Mouse (Mus musculus) kidney, adult 2 months (tissue): Measurements from ENCODE around the gene Hist1h2ba.
A peak's percentile ranks its signal among the peaks of the same experiment; 100 is the strongest.

Experiments
- CTCF ChIP-seq: fragments of 200-500 bp; conservative IDR thresholded peaks from 2 replicates; pipeline ENCODE4 v1.5.1; 2011; ENCODE audit warnings: low read depth, mild to moderate bottlenecking, control low read depth, low read length, moderate library complexity, mixed read lengths; ENCODE audit not compliant: insufficient read depth, insufficient read length
- POLR2A ChIP-seq: fragments of 200-500 bp; IDR thresholded peaks from one replicate; pipeline ENCODE4 v1.6.1; 2011; ENCODE audit warnings: low read depth, low read length, control low read depth

DNA sequence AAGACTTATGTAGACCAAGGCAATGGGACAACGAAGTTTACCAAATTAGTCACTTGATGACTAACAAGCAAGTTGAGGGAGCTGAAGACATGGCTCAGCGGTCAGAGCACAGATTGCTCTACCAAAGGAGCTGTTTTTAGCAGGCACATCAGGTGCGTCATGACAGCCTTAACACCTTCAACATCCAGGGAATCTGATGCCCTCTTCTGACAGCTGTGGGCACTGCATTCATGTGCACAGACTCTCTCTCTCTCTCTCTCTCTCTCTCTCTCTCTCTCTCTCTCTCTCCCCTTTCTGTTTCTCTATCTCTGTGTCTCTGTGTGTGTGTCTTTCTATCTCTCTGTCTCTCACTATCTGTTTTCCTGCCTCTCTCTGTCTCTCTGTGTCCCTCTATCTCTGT, 17.0 kb upstream of the Hist1h2ba start:
- TF ChIP-seq CTCF, result peak; percentile 72
- TF ChIP-seq POLR2A, result no peak
